Mouse (Mus musculus) thymus, adult 2 months (tissue): ENCODE data around the gene Rell1.

Experiments used
- CTCF ChIP-seq: fragments of 200-500 bp; IDR thresholded peaks from 2 replicates; pipeline ENCODE4 v1.5.1; 2012; ENCODE audit warnings: mild to moderate bottlenecking, control low read depth, low read length, moderate library complexity, borderline replicate concordance; ENCODE audit not compliant: control insufficient read depth, poor library complexity, insufficient read depth; ENCODE audit errors: extremely low read depth
- POLR2A ChIP-seq: fragments of 200-500 bp; IDR thresholded peaks from 2 replicates; pipeline ENCODE4 v1.6.1; 2012; ENCODE audit warnings: mild to moderate bottlenecking, low read length, control low read depth, moderate library complexity; ENCODE audit not compliant: control insufficient read depth, poor library complexity, insufficient read depth; ENCODE audit errors: extremely low read depth

DNA sequence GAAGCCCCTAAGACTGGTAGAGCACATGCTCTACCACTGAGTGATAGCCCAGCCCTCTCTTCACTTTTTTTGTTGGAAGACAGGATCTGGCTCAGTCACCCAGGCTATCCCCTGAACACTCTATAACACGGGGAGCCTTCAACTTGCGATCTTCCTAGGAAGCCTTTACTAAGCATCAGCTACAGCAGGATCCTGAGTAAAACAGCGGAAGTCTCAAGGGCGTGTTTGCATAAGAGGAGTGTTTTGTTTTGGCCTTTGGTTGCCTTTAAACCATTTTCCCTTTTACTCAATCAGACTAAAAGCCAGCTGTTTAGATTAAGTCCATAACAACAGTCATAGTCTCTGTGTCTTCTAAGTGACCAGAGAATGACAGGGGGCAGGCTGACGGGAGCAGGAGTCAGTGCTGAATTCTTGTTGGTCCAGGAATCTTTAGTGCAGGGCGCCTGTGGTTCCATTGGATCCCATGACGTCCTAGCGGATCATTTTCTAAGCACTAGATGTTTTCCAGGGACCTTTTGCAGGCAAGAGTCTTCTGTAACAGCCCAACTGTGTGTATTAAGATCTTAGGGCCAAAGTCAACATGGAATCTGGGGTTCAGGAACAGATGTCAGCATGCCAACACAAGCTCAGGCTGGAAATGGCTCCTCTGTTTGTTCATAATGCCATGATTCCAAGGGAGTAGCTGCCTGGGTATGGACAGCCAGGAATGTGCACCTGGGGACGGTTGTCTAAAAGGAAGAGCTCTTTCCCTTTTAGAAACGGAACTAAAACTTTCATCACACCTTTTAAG lies 58.3 kb downstream of the Rell1 start:
- TF ChIP-seq CTCF (no peak), POLR2A (no peak)
